Mouse (Mus musculus) gastrocnemius, postnatal 10 days (tissue): ENCODE results near the gene Tlr8. TPM values are rescaled to one million over a fixed set of nuclear protein-coding genes. Genes with fewer than 3 reads are reported as not detected.
A peak's percentile ranks its signal among the peaks of the same experiment; 100 is the strongest.
"Not testable (repeated sequence)": the region's sequence is repeated elsewhere in the genome, so short reads cannot be mapped to it uniquely, and the experiment has no call there.

Experiments used
- DNase-seq: peaks from one replicate; pipeline ENCODE4 v3.0.0; 2021; ENCODE audit warnings: mixed read lengths
- long read RNA-seq, 2 experiments: library from polyadenylated mRNA; stranded (forward); transcript quantifications; one replicate each; pipeline ENCODE4 v2.0.0; 2021
- total RNA-seq, 2 experiments: library from RNA; stranded (reverse); gene quantifications; 2 replicates each; pipeline ENCODE4 v1.2.3; 2021

The Tlr8 gene
- total RNA-seq: 1 to 10 TPM in 1 of 2 experiments, under 1 TPM in 1; 0.99 to 1.6 TPM
- long read RNA-seq, experiment 1: 0 reads
- long read RNA-seq, experiment 2: 0 reads

DNA sequence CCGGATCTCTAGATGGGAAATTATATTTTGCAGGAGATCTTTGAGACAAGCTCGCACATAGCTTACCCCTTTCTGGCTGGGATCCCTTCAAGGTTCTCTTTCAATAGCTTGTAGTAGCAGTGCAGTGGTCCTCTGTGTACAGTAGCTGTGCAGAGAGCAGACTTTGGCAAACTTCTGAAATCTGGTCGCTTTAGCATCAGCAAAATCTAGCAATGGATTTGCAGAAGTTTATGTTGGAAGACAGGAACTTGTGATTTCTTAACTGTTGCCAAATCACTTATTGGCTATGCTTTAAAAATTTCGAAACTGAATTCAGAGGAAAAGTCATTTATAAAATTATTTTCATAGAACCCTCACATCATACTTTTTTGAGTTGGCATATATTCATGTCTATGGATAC is at the start of gene Tlr8:
Tlr8 (minus strand) TSS at position 244 of the 400 bp plus-strand sequence.
- DNase-seq: no peak

DNA sequence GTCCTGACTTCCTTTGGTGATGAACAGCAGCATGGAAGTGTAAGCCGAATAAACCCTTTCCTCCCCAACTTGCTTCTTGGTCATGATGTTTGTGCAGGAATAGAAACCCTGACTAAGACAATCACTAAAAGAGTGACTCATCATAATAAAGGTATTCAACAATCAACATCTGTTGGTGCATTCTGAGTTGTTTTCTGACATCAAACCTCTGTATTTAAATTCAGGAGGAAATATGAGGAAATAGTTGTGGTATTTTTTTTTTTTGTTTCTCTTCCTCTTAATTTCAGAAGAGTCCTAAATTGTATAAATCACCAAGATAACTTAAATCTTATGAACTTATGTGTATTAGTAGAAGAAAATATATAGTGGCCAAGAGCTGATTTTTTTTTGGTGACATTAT is 37.9 kb upstream of the Tlr8 start:
- not testable (repeated sequence) for DNase-seq

DNA sequence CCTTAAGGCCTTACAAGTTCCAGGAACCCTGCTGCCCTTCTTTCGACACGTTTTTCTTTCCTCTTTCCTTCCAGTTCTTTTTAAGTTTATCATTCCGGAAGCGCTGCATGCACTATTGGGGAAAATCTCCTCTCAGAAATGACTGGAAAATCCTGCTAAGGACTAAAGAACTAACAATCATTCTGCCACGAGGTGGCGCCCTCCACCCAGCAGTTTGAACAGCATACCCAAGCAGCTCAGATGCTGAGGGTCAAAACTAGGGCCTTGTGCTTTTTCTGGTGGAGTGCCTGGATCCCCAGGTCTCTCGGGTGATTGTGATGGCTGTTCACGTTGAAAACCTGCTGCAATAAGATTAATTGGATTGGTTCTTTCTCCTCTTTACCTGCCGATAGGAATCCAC is 12.8 kb upstream of the Tlr8 start:
- peak; percentile 61 for DNase-seq

DNA sequence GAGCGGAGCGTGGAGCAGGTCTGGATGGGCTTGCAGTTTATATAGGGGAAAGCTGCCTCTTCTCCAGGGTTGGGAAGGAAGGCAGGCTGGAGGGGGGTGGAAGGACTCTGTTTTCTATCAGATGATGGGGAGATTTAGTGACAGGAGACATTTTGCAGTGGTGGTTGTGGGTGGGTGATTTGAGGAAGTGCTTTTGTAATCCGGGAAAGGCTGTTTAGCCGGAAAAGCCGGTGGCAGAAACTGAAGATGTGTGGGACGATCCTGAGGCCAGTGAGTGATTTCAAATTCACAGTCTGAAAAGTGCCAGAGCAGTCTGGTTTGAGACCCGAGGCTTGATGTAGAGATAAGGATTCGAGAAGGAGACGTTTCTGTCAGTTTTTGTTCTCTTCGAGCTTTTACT is 12.4 kb upstream of the Tlr8 start:
- DNase-seq: no peak

DNA sequence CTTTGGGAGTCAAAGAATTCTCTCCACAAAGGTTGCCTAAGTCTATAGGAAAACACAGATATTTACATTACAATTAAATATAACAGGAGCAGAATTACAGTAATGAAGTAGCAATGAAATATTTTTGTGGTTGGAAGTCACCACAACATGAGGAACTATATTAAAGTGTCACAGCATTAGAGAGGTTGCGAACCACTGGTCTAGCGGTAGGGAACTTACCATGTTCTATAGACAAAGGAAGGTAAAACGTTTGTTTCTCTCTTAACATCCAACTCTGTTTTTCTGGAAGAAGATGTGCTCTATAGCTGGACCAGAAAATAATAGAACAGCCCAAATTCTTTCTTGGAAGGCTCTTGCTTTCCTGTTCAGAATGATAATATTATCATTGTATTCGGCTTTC is 599 bp downstream of the Tlr8 start:
- no peak for DNase-seq

DNA sequence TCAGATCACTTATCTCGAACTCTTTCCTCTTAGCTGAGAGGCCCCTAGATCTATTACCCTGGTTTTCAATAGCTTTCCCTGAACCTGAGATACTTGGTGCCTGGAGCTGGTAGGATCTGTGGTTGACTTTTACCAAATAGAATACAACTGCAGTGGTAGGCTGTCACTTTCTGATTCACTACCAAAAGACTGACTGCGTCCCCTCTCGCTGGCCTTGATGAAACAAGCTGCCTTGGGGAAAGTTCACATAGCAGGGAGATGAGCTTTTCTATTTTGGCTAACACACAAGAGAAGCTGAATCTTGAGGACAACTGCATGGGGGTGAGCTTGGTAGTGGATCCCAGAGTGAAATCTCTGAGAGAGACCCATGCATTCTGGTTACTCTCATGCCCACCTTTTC is 22.4 kb downstream of the Tlr8 start:
- no peak for DNase-seq

DNA sequence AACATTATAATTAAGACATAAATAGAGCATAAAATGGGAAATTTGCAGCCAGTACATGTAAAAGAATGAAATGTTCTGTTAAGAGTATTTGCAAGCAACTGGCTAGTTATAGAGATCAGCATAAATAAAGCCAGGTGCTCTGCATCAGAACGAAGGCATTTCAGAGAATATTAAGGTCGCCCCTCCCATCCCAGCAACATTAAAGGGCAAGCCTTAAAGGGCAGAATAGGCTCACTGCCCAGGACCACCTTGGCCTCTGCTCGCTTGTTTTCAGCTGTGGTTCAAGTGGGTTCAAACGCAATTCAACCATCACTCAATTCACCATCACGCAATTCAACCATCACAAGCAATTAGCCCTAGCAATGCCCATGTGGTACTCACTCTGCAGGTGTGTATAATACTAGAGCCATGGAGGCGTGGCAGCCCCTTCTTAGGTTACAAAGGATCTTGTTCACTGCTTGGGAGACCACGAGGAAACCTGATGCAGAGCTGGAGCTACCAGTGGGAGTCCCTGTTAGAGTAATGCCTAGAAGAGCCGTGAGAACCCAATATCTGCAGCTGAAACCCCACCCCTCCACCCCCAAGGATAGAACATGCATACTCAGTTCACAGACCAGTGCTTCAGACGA is 24.7 kb downstream of the Tlr8 start:
- no peak for DNase-seq

DNA sequence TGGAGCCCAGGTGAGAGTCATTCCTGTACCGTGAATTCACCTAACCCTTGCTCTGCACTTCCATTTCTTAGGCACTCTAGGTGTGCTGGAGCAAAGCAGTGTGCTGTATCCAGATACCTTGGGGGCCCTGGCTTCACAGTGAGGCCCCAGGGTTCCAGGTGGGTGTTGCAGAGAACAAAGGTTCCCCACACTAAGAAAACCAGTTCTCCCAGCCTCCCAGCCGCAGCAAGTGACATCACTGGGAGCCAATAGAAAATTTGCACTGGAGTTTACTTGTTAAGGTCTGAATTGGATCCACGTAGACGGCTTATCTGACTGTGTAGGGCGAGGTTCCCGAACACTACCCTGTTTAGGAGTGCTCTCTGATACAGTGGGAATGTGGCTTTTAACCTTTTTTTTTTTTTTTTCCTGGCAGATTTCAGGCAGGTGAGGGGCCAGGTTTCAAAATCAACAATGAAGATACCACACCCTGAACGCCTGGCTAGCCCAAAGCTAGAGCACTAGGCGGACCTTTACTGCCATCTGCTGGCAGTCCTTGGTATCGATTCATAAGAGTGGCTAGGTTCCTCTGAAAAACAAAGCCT is 30.9 kb downstream of the Tlr8 start:
- peak; percentile 71 for DNase-seq

DNA sequence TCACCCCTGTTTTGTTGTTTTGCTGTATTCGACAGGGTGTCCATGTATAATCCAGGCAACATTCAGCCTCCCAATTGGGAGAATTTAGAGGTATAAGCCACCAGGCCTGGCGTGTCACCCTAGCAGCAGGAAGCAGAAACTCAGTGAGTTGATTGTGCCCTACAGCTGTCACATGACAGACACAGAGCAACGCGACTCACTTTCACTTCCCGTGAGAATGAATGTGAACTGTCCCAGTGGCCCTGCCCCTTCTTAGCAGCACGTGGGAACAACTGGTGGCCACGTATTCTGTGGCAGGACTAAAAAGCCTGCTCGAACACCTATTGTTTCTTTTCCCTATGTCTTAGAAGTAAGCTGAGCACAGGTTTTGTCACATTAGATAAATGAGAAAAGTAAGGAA is 33.0 kb downstream of the Tlr8 start:
- DNase-seq: no peak

DNA sequence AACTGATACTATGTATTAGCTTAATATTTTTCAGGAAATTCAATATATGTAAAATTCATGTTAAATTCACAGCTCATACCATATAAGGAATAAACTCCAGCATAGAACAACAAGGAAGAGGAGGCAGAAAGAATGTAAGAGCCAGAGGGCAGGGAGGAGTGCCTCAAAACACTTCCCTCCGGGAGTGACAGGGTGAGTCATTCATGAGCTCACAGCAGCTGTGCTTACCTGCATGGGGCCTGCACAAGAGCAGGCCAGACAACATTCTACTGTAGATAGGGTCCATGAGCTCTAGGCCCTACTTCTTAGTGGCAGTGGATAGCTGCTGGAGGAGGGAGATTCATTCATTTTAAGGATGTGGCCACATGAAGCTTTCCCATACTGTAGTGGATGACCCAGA is 34.3 kb downstream of the Tlr8 start:
- DNase-seq: no peak

DNA sequence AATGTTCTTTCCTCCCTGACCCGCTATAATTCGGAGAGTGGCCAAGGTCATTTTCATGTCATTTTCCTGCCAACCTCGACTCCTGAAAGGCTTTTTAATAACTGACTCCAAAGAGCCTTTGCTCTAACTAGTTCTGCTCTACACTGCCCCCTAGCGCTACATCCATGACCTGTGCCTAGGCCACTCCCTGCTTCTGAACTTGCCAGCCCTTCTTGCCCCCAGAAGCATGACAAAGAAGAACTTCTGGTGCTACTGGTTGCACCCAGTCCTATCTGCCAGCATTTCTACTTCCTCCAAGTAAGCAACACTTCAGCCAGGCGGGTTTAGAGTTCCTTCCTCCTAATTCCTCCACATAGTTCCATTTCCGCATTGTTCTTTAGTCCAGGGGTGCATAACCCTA is 34.9 kb downstream of the Tlr8 start:
- peak; percentile 27 for DNase-seq

DNA sequence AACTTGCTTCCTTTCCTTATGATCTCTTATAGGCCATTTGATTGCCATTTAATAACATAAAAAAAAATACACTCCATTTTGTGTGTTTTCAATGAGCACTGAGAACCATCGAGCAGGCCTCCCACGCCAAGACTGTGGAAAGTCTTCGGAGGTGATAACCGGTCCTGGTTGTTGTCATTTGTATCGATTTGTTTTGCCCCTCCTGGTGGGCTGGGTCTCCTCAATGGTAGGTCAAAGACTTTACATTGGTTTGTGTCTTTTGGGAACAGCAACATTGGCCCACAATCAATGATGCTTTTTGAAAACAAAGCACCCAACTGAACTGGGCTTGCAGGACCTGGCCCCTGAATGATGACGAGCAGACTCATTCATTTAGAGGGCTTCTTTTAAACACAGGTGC is 36.4 kb downstream of the Tlr8 start:
- DNase-seq: no peak

DNA sequence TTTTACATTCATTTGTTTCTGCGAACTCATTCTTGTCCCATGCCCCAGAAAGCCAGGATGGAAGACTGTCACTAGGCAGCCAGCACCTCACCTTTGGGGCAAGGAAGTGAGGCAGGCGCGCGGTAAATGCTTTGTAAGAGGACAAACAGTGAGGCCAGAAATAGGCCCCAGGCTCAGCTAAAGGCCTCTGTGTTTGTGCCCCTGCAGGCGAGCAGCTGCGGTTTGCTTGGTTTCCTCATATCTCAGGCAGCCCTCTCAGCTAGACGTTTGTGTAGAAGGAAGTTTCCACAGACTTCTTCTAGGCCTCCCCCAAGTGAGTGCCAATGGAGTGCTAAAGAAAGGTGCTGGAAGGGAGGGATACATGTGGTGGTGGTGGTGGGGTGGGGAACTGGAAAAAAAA is 37.0 kb downstream of the Tlr8 start:
- no peak for DNase-seq

DNA sequence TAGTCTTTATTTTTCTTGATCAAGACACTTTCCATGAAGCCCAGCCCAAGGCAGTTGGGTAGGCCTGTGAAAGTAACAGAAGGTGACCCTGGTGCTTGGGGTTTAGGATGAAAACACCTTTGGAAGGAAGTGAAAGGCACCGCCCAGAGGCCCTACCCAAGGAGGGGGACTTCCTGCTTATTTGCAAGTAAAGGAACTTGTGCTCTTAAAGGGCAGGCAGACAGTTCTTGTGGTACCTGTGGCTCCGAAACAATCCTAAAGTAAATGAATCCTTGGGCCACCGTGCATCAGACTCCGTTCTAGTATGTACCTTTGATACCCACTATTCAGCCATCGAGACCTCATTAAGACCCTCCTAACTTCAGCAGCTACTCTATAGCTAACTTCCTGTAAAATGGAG is 37.6 kb downstream of the Tlr8 start:
- DNase-seq: no peak

DNA sequence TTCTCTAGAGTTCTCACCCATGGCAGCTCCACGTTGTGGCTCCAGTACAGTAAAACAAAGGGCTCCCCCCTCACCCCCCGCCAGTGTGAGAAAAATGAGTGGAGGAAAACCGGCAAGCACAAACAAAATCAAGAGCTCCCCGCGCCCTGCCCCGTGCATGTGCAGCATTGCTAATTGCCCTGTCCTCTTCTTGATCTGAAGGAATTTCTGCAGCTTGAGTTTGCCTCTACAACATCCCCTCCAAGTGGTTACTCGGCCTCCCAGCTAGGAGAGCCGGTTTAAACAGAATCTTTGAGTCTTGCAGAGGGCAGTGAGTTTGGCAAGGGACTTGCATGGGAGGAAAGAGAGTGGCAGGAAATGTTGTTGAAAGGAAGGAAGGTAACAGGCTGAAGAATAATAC is 51.4 kb downstream of the Tlr8 start:
- peak; percentile 25 for DNase-seq

DNA sequence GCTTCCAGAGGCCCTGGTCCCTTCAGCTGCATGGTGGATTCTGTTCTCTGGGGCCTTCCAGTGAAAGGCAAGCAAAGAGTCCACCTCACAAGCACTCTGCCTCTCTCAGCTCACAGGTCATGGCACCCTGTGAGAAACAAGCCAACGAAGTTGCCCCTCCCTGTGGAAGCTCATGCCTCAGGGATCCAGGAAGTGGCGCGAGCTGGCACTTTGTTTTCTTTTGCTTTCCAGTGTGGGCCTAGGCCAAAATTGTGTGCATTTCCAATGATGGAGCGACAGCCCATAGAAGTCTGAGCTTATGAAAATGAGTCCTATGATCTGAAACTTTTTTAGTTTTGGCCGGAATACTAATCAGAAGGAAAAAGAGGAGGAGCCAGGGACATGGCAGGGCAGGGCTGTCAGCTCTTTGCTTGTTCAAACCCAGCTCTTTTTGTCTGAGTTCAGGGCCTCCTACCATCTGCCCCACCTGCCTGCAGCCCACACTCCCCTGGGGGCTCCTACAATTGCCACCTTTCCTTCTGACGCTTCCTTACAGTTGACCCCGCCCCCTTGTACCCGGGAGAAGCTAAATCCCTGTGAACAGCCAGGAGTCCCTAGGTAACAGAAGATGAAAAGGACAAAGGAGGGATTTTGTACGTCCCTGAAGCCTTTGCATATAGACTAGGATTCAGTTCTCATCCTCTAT is 52.1 kb downstream of the Tlr8 start:
- DNase-seq: no peak

DNA sequence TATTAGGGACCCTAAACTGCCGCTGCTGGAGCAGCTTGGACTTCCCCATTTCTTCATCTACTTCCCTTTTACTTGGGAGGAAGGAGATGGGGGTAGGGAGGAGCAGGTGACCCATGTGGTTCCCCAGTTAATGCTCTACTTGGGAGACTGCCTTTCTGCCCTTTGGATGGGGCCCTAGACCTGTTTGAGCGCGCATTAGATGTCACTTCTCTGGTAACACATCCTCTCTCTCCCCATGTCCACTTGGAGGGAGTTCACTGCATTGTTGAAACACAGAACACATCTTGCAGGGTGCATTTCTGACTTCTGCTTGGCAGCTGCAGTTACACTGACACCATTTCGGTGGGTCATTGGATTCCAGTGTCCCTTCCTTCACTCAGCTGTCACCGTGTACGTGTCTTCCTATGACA is 53.8 kb downstream of the Tlr8 start:
- DNase-seq: no peak

DNA sequence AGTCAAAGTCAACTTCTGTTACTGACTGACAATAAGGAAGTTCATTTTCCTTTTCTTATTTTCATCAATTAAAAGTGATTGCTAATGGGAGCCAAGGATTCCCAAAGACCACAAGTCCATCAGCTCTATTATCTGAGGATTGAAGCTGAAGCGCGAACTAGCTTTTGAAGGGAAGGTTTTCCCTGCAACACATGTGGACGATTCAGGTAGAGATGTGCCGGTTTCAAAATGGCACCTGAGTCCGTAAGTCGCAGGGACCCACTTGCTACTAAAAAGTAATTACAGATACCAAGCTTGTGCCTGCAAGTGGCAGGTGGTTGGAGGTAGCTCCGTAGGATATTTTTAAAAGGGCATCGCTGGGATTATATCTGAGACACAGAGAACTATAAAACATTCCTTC is 54.3 kb downstream of the Tlr8 start:
- no peak for DNase-seq

DNA sequence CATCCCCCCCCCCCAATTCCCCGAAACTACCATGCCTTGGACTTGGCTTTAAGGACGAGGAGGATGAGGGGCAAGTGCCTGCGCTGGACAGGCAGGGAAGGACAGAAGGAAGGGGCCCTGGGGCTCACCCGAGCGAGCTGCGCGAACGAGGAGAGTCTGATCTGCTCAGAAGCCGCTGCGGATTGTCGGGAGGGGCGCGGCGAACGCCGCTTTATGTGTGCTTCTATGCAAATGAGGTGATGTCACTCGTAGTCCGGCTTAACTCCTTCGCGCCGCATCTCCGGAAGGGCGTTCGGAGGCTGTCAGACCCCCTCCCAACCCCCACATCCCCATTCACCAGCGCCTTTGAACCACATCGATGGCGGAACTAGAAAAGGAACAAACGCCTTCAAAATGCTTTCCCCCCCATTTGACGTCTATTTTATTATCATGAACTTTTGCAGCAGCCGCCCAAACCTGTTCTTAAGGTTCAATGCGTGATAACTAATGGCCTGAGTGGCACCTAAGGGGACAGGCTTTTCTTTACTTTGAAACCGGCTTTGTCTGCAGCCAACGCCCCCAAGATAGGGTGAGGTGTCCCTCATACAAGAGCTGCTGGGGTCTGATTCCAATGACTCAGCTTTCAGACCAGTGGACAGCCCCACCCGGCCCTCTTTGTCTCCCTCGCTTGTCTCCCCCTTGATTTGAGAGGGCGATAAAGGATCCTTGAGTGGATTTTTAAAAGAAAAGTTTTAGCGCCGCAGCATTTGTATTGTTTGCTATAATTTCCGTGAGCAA is 55.0 kb downstream of the Tlr8 start, which contains the start of gene Tmsb4x:
Tmsb4x (minus strand) TSS at position 338 of the 777 bp plus-strand sequence.
- DNase-seq: peak; percentile 78

DNA sequence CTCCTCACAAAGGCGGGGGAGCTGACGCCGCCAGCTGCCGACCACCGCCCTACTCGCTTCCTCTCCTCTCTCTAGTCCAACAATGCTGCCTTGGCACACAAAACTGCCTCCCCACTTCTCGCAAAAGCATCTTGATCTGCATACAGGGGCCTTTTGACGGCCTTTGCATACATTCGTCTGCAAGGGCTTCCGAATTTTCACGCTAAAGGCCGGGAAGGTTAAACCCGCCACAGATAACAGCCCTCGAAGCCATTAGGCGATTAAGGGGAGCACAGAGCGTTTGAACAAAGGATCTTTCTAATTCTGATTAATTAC is 55.7 kb downstream of the Tlr8 start:
- DNase-seq: peak; percentile 23

DNA sequence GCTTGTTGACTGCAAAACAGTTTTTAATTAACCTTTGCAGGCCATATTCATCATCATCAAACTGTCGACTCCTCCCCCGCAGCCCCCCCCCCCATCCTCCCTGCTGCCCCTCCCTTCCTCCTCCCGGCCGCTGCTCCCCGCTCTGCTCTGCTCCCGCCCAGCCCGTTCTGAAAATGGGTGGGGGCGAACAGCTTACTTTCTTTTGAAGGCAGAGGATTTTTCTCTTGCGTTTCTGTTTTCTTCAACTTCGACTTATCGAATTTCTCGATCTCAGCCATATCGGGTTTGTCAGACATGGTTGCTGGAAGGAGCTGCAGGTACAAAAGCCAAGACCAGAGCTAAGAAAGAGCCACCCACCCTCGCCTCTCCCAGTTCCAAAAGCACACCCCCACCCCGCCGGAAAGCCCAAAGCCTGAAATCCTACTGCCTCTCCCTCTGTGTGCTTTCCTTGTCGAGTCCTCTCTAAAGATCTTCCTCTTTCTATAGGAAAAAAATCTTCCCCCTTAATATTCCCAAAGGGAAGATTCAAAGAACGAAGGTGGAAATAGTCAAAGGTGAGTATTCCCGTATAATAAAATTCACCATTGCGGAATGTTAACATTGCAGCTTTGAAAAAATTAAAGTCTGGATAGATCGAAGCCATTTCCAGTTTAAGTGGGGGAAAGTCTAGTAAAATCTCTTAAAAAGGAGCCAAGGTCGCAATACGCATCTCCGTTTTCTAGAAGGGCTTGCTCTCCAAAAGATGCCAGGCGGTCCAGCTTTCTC is 56.2 kb downstream of the Tlr8 start:
- no peak for DNase-seq

DNA sequence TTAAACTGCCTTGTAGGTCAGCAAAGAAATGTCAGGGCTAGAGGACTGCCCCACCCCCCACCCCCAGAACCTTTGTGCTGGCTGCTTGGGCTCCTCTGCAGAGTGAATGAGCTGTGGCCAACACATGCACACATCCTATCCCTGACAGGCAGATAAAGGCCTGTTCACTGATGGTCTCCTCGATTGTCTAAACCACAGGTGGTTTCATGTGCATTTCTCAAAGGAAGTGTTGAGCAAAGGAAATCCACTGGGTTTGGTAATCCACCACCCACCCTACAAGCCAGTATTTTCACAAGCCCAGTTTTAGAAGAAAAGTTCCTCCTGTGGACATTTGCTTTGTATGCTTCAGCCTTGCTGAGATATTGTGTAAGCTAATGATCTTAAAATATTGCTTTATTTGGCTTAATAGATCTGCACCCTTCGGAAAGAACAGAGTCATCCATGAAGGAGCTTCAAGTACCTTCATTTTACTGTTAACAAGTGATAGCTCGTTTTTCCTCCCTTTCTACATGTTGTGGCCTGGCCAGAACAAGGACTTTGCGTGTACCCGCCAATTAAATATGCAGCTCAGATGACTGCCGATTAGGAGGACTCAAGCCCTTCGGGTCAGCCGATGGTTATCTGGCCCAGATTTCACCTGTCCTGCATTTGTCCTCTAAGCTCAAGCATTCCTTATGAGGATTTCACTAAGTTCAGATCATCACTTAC is 58.2 kb downstream of the Tlr8 start:
- DNase-seq: no peak
